Mouse (Mus musculus) forebrain, postnatal 0 days (tissue): ENCODE data around the gene Dido1. TPM values are rescaled to one million over a fixed set of nuclear protein-coding genes. Genes with fewer than 3 reads are reported as not detected.

ENCODE experiments used
- ATAC-seq: fragments of 200-750 bp; cut with Nextera tagmentation; 2 replicates; pipeline ENCODE4 v1.8.0; 2017; ENCODE audit warnings: mild to moderate bottlenecking, moderate library complexity
- DNase-seq: peaks from one replicate; pipeline ENCODE4 v3.0.0-alpha.2; 2015
- H3K27ac ChIP-seq: fragments of 300-500 bp; sonication (generic); 2 replicates; pipeline ENCODE4 v1.5.1; 2014; ENCODE audit warnings: low read depth, mild to moderate bottlenecking, antibody characterized with exemption, low read length, moderate library complexity, mixed read lengths
- H3K27me3 ChIP-seq: fragments of 300-500 bp; sonication (generic); 2 replicates; pipeline ENCODE4 v1.6.1; 2014; ENCODE audit warnings: mild to moderate bottlenecking, low read length, mixed read lengths; ENCODE audit not compliant: insufficient read depth
- H3K36me3 ChIP-seq: fragments of 300-500 bp; sonication (generic); 2 replicates; pipeline ENCODE4 v1.6.1; 2014; ENCODE audit warnings: mild to moderate bottlenecking, moderate library complexity; ENCODE audit not compliant: insufficient read depth
- H3K4me1 ChIP-seq: fragments of 300-500 bp; sonication (generic); 2 replicates; pipeline ENCODE4 v1.6.1; 2014; ENCODE audit warnings: antibody characterized with exemption; ENCODE audit not compliant: insufficient read depth
- H3K4me2 ChIP-seq: fragments of 300-500 bp; sonication (generic); 2 replicates; pipeline ENCODE4 v1.6.1; 2014; ENCODE audit warnings: low read depth, mild to moderate bottlenecking, moderate library complexity
- H3K4me3 ChIP-seq: fragments of 300-500 bp; sonication (generic); 2 replicates; pipeline ENCODE4 v1.5.1; 2014; ENCODE audit warnings: low read depth, low read length, mixed read lengths
- H3K9ac ChIP-seq: fragments of 300-500 bp; sonication (generic); 2 replicates; pipeline ENCODE4 v1.6.1; 2014; ENCODE audit warnings: mild to moderate bottlenecking
- H3K9me3 ChIP-seq: fragments of 300-500 bp; sonication (generic); 2 replicates; pipeline ENCODE4 v1.6.1; 2016; ENCODE audit warnings: low read length
- CTCF ChIP-seq: sonication (generic); IDR thresholded peaks from 2 replicates; pipeline ENCODE4 v1.5.1; 2016; ENCODE audit warnings: antibody characterized with exemption, control low read depth, low read depth
- WGBS: fragments of 180-500 bp; shearing (Covaris S2); extraction: QIAGEN DNeasy Blood & Tissue Kit; methylation state at CpG from one replicate; pipeline ENCODE4 v1.1.7; 2014; 5-methylcytosine and 5-hydroxymethylcytosine counted together
- polyA plus RNA-seq: library from polyadenylated mRNA; unstranded; fragments of >200 nt; fragmentation: Nextera tagmentation; extraction: Ambion mirVana; gene quantifications from 2 replicates; pipeline ENCODE4 v1.2.1, GENCODE M21; 2015
- total RNA-seq: library from RNA; depleted of rRNA; stranded (reverse); fragments of >200 nt; gene quantifications from 2 replicates; pipeline ENCODE4 v1.2.3, GENCODE M21; 2014

Dido1 gene
- total and polyA plus RNA-seq, 2 experiments from 2014 or later, result 17.6 to 50.2 TPM

DNA sequence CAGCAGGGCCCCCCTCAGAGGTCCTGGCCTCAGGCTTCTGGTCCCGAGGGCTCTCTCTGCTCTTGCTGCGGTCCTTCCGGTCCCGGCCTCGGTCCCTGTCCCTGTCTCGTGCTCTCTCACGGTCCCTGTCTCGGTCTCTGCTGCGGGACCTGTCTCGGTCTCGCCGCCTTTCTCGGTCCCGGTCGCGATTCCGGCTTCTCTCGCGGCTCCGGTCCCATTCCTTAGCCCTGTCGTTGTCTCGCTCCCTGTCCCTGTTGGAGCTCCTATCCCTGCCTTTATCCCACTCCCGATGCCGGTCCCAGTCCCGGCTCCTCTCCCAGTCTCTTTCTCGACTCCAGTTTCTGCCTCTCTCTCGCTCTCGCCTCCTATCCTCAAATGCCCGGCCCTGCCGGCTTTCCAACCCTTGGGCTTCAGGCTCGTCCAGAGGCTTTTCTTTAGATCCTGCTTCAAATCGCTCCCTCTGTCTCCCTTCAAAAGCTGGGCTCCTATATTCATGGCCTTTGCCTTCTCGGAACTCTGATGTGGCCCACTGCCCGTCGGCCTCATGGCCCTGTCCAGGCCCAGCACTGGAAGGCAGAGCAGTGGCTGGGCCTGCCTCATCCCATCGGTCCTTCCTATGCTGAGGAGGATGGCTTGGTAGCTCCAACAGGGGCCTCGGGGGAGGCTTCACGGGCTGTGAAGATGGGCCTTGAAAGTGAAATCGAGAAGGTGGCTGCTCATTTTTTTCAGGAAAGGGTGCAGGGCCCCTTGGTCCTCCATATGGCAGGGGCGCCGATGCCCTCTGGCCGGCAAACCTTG is 50.2 kb downstream of the Dido1 start:
- no peak for DNase-seq
- Histone ChIP-seq H3K9me3 (no peaks in the 10 kb centered on the region), H3K36me3 (peaks cover 10% of the 10 kb centered on the region; the same call in 1 of the 2 replicates), H3K4me2 (peak overlapping the region; percentile 35), H3K27ac (no peak overlapping the region), H3K4me1 (no peaks in the 10 kb centered on the region), H3K9ac (peak overlapping the region; percentile 37), H3K4me3 (no peak overlapping the region), H3K27me3 (no peaks in the 10 kb centered on the region)
- no peak for ATAC-seq
- TF ChIP-seq CTCF, result no peak
- 25% methylated on average over 42 of the region's 42 CpGs for WGBS

DNA sequence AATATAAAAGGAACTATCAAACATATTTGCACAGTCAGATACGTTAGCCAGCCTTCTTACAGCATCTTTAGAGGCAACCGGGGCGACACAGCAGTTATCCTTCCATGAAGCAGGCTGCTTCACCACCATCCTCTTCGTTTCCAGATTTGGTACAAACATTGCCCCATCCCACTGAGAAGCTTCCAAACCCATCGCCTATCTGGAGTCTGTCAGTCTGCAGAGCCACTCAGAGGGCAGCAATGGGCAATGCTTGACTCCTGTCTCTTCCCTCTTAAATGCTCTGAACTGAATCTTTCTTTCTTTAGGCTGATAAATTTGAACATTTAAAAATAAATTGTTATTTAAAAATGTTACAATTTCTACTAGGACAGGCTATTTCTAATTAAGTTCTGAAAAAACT is 51.4 kb downstream of the Dido1 start:
- Histone ChIP-seq H3K4me2 (no peak overlapping the region), H3K4me3 (no peak overlapping the region), H3K4me1 (no peaks in the 10 kb centered on the region), H3K36me3 (0 out of 2 replicates have a peak, but pooled peaks cover 7% of the 10 kb centered on the region), H3K9ac (no peak overlapping the region), H3K27ac (no peak overlapping the region), H3K27me3 (no peaks in the 10 kb centered on the region), H3K9me3 (no peaks in the 10 kb centered on the region)
- 90% methylated on average over 5 of the region's 5 CpGs for WGBS
- TF ChIP-seq CTCF, result no peak
- DNase-seq (no peak), ATAC-seq (no peak)

DNA sequence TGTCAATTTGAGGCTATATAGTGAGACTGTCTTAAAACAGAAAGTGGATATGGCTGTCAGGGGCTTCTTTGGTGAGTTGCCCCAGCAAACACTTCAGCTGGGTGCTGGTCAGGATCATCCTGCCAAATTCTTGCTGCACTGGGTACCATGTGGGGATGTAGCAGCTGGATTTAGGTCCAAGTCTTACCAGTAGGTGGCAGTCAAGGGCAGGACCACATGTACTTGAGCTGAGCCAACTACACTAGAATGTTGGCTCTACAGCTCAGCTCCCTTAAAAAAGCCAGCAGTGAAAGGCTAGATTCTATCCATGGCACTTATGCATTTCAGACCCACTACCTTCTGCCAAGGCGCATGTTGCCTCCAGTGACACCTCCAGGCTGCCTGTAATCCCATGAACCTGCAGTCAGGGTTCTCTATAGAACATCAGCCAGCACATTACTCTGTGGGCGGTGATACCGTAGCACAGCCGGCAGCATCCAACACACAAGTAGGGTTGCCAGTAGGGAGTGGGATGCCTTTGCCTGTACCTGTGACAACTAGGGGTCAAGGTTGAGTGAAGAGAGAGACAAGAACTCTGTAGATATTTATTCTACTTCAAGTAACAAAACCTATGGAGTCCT is 52.3 kb downstream of the Dido1 start:
- DNase-seq, result peak; percentile 83
- Histone ChIP-seq H3K27ac (no peak overlapping the region), H3K4me3 (no peak overlapping the region), H3K9me3 (no peaks in the 10 kb centered on the region), H3K4me1 (no peaks in the 10 kb centered on the region), H3K27me3 (no peaks in the 10 kb centered on the region), H3K9ac (no peak overlapping the region), H3K36me3 (0 out of 2 replicates have a peak, but pooled peaks cover 7% of the 10 kb centered on the region), H3K4me2 (no peak overlapping the region)
- peak; percentile 86 for TF ChIP-seq CTCF
- ATAC-seq, result peak; percentile 83
- WGBS, result 75% methylated on average over 4 of the region's 4 CpGs

DNA sequence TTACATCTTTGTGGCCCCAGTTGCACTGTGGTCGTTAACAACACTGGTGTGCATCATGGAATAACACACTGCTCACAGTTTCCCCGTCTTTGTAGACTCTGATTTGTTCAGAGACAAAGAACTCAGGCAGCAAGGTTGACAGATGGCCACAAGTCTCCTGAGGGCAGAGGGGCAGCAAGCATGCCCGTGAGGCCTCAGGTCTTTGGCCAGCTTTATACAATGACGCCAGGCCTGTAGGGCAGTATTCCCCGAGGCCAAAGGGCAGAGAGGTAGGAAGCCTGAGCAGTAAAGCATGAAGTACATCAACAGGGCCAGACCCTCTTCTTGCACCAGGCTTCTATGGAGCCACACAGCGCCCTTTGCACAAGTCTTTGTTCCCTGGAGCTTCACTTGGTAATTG is 54.6 kb downstream of the Dido1 start:
- Histone ChIP-seq H3K9me3 (no peaks in the 10 kb centered on the region), H3K4me2 (no peak overlapping the region), H3K9ac (no peak overlapping the region), H3K4me3 (no peak overlapping the region), H3K27ac (no peak overlapping the region), H3K4me1 (no peaks in the 10 kb centered on the region), H3K27me3 (no peaks in the 10 kb centered on the region), H3K36me3 (no peaks in the 10 kb centered on the region)
- ATAC-seq (no peak), DNase-seq (no peak)
- 57% methylated on average over 6 of the region's 6 CpGs for WGBS
- TF ChIP-seq CTCF, result no peak

- H3K9me3 ChIP-seq, result no peaks in the 10 kb centered on the region
- DNase-seq (no peak), ATAC-seq (no peak)
- no peak overlapping the region for H3K27ac ChIP-seq
- H3K4me2 ChIP-seq, result no peak overlapping the region
- H3K27me3 ChIP-seq, result no peaks in the 10 kb centered on the region
- H3K36me3 ChIP-seq, result no peaks in the 10 kb centered on the region
- H3K4me1 ChIP-seq, result no peaks in the 10 kb centered on the region
- H3K4me3 ChIP-seq, result no peak overlapping the region
- no peak overlapping the region for H3K9ac ChIP-seq
- 82% methylated on average over 7 of the region's 7 CpGs for WGBS
- TF ChIP-seq CTCF, result no peak
These were observed 55.1 kb downstream of the Dido1 start for GRCm38 (mm10) chr2:180654666-180655065.

- no peak overlapping the region for H3K4me2 ChIP-seq
- H3K9me3 ChIP-seq, result peaks cover 18% of the 10 kb centered on the region
- no peak overlapping the region for H3K9ac ChIP-seq
- no peak overlapping the region for H3K4me3 ChIP-seq
- DNase-seq, result no peak
- H3K4me1 ChIP-seq, result no peaks in the 10 kb centered on the region
- peaks cover 23% of the 10 kb centered on the region for H3K27me3 ChIP-seq
- no peaks in the 10 kb centered on the region for H3K36me3 ChIP-seq
- no peak overlapping the region for H3K27ac ChIP-seq
- no peak for ATAC-seq
- no peak for TF ChIP-seq CTCF
These were observed 63.0 kb downstream of the Dido1 start for GRCm38 (mm10) chr2:180646841-180647240.

DNA sequence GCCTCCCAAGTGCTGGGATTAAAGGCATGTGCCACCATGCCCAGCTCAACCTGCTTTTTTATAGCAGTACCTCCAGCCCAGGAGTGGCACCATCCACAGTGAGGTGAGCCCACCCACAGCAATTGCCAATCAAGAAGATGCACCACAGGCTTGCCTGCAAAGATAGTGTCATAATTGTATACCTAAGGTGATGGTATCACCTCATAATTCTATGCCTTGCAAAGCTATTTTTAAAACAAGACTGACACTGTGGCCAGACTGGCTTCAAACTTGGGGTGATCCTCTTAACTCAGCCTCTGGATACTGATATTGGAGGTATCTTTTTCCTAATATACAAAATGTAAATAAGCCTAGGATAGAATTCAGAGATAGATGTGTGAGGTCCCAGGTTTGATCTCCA is 66.2 kb downstream of the Dido1 start:
- H3K9me3 ChIP-seq, result peaks cover 18% of the 10 kb centered on the region
- H3K9ac ChIP-seq, result no peak overlapping the region
- no peak for TF ChIP-seq CTCF
- no peaks in the 10 kb centered on the region for H3K36me3 ChIP-seq
- peaks cover 41% of the 10 kb centered on the region for H3K27me3 ChIP-seq
- H3K4me3 ChIP-seq, result no peak overlapping the region
- no peak overlapping the region for H3K27ac ChIP-seq
- ATAC-seq (no peak), DNase-seq (no peak)
- H3K4me1 ChIP-seq, result no peaks in the 10 kb centered on the region
- no peak overlapping the region for H3K4me2 ChIP-seq
